27 mouse cellular contexts compared by ENCODE assay signal in genomic region chr5:20831433-20831832, GRCm38 (mm10). TPM values are rescaled to one million over a fixed set of nuclear protein-coding genes. Genes with fewer than 3 reads are reported as not detected.
A peak's percentile ranks its signal among the peaks of the same experiment; 100 is the strongest.
DNase-seq lines count a peak whose midpoint lies in the region; ATAC-seq and TF ChIP-seq lines count a peak whose summit lies in the region.
"Had no signal": no experiment of that assay in that cellular context is flagged by ENCODE, and none has a peak within 500 bp of the region (broad histone marks: within the 10 kb centered on the region; RNA-seq: fewer than 3 reads in every experiment).

No protein-coding gene starts in this region.

- no peaks in the 10 kb centered on the region for H3K27me3 ChIP-seq in heart, embryonic 12.5 days (replicated peaks)
- H3K27me3 ChIP-seq in lung, postnatal 0 days (replicated peaks; ENCODE audit: insufficient read depth, low read length): no peaks in the 10 kb centered on the region
- H3K27me3 ChIP-seq: embryonic facial prominence, embryonic 13.5 days; forebrain, embryonic 12.5 days; forebrain, embryonic 15.5 days; hindbrain, embryonic 13.5 days had no signal

- H3K4me2 ChIP-seq in heart, embryonic 12.5 days: no peak overlapping the region
- H3K4me2 ChIP-seq in lung, postnatal 0 days (replicated peaks; ENCODE audit: low read depth, low read length): no peak overlapping the region
- H3K4me2 ChIP-seq: embryonic facial prominence, embryonic 13.5 days; forebrain, embryonic 12.5 days; forebrain, embryonic 15.5 days; heart, embryonic 11.5 days; hindbrain, embryonic 13.5 days had no signal

- 0 out of 2 replicates have a peak overlapping the region, but pooled peaks have one; percentile 3 for H3K27ac ChIP-seq in heart, embryonic 12.5 days (ENCODE audit: poor library complexity, severe bottlenecking)
- H3K27ac ChIP-seq in lung, postnatal 0 days (ENCODE audit: low read length): no peak overlapping the region
- H3K27ac ChIP-seq: embryonic facial prominence, embryonic 10.5 days; embryonic facial prominence, embryonic 13.5 days; forebrain, embryonic 12.5 days; forebrain, embryonic 15.5 days; heart, adult 2 months; hindbrain, embryonic 10.5 days; hindbrain, embryonic 13.5 days had no signal

- H3K36me3 ChIP-seq in heart, embryonic 12.5 days: peaks cover 3% of the 10 kb centered on the region; the same call in 1 of the 2 replicates
- no peaks in the 10 kb centered on the region for H3K36me3 ChIP-seq in lung, postnatal 0 days (ENCODE audit: insufficient read depth, low read length)
- H3K36me3 ChIP-seq: embryonic facial prominence, embryonic 10.5 days; forebrain, embryonic 12.5 days; forebrain, embryonic 15.5 days had no signal

- TF ChIP-seq EP300 in lung, postnatal 0 days (IDR thresholded peaks at IDR 0.05): peak; percentile 58; the same call in 1 of the 2 replicates

- no peak for ATAC-seq in heart, embryonic 12.5 days (ENCODE audit: insufficient number of reproducible peaks, low FRiP score)
- ATAC-seq in lung, postnatal 0 days: peak; percentile 96
- ATAC-seq: activated CD4-positive, CD25-positive, alpha-beta regulatory T cell, adult 4 months; CD4-positive, CD25-positive, alpha-beta regulatory T cell, adult 4 months; forebrain, embryonic 15.5 days; hindbrain, embryonic 16.5 days; intestine, embryonic 16.5 days had no signal

- H3K9me3 ChIP-seq in heart, embryonic 12.5 days (replicated peaks): no peaks in the 10 kb centered on the region
- H3K9me3 ChIP-seq in lung, postnatal 0 days (ENCODE audit: low read length): no peaks in the 10 kb centered on the region
- H3K9me3 ChIP-seq: embryonic facial prominence, embryonic 10.5 days; embryonic facial prominence, embryonic 13.5 days; forebrain, embryonic 12.5 days; forebrain, embryonic 15.5 days; hindbrain, embryonic 10.5 days; hindbrain, embryonic 13.5 days had no signal

- DNase-seq in heart, postnatal 4 days: no peak
- peak; percentile 79 for DNase-seq in lung, postnatal 0 days (ENCODE audit: low spot score)
- no peak for DNase-seq in lung, postnatal 4 days
- peak; percentile 9 for DNase-seq in lung, postnatal 25 days (ENCODE audit: low spot score)
- DNase-seq in frontal cortex, postnatal 10 days (ENCODE audit: low spot score in 2 of 2): no peak
- DNase-seq: adrenal gland, adult 8-10 months; adrenal gland, postnatal 25 days; cerebellum, adult 11-12 months; cerebellum, adult 8-10 months; cerebellum, postnatal 10 days; cerebellum, postnatal 36 days; embryo, embryonic 11 days; gastrocnemius, postnatal 25 days; heart, adult 2 months had no signal

- H3K9ac ChIP-seq in heart, embryonic 12.5 days: no peak overlapping the region
- no peak overlapping the region for H3K9ac ChIP-seq in lung, postnatal 0 days (replicated peaks; ENCODE audit: low read depth)
- H3K9ac ChIP-seq: embryonic facial prominence, embryonic 13.5 days; forebrain, embryonic 12.5 days; forebrain, embryonic 15.5 days; hindbrain, embryonic 13.5 days had no signal

- H3K4me1 ChIP-seq in heart, embryonic 12.5 days (replicated peaks): peaks cover 12% of the 10 kb centered on the region
- no peaks in the 10 kb centered on the region for H3K4me1 ChIP-seq in lung, postnatal 0 days (ENCODE audit: insufficient read depth, low read depth, low read length)
- H3K4me1 ChIP-seq: embryonic facial prominence, embryonic 10.5 days; embryonic facial prominence, embryonic 13.5 days; forebrain, embryonic 12.5 days; forebrain, embryonic 15.5 days; hindbrain, embryonic 10.5 days; hindbrain, embryonic 13.5 days had no signal

- no peak for TF ChIP-seq CTCF in lung, postnatal 0 days (IDR thresholded peaks at IDR 0.05)

- no peak overlapping the region for H3K4me3 ChIP-seq in heart, embryonic 12.5 days
- no peak overlapping the region for H3K4me3 ChIP-seq in lung, postnatal 0 days (ENCODE audit: low read depth, low read length)
- H3K4me3 ChIP-seq: embryonic facial prominence, embryonic 10.5 days; embryonic facial prominence, embryonic 13.5 days; erythroblast, embryonic 14.5 days; forebrain, embryonic 12.5 days; forebrain, embryonic 15.5 days; heart, adult 2 months; hindbrain, embryonic 10.5 days; hindbrain, embryonic 13.5 days had no signal

- WGBS in heart, embryonic 12.5 days: 69% methylated on average over 2 of the region's 2 CpGs
- WGBS in lung, postnatal 0 days: 40% methylated on average over 2 of the region's 2 CpGs

RNA-seq across cellular contexts. Expression of gene Phtf2, which starts 50.5 kb away (rescaled TPM):
- polyA plus RNA-seq in heart, embryonic 12.5 days (2016; fragmentation: Nextera tagmentation; extraction: Ambion mirVana): 45.1 and 47.4 TPM in 2 replicates
- 10 to 100 TPM; 61.0 to 66.1 TPM for total RNA-seq in heart, postnatal 4 days (2021)
- 3.8 and 3.9 TPM in 2 replicates for polyA plus RNA-seq in lung, postnatal 0 days (2015; fragmentation: Nextera tagmentation; extraction: Ambion mirVana)

RNA-seq across cellular contexts. Expression of gene Tmem60, which starts 50.6 kb away (rescaled TPM):
- polyA plus RNA-seq in heart, embryonic 12.5 days (2016; fragmentation: Nextera tagmentation; extraction: Ambion mirVana): 50.4 and 51.1 TPM in 2 replicates
- 10 to 100 TPM; 22.0 to 22.4 TPM for total RNA-seq in heart, postnatal 4 days (2021)
- 49.7 and 52.2 TPM in 2 replicates for polyA plus RNA-seq in lung, postnatal 0 days (2015; fragmentation: Nextera tagmentation; extraction: Ambion mirVana)

Comparison
In these comparisons a context has a peak if more than half of its experiments do, and no peak if none do; other contexts are left out.
1. DNase-seq: peak in lung, postnatal 0 days (single experiment) and lung, postnatal 25 days (single experiment); none in heart, postnatal 4 days (single experiment), lung, postnatal 4 days (0 of 2) and frontal cortex, postnatal 10 days (0 of 2).